Comparison of ENCODE assay signal across 9 mouse cellular contexts in the genomic region with DNA sequence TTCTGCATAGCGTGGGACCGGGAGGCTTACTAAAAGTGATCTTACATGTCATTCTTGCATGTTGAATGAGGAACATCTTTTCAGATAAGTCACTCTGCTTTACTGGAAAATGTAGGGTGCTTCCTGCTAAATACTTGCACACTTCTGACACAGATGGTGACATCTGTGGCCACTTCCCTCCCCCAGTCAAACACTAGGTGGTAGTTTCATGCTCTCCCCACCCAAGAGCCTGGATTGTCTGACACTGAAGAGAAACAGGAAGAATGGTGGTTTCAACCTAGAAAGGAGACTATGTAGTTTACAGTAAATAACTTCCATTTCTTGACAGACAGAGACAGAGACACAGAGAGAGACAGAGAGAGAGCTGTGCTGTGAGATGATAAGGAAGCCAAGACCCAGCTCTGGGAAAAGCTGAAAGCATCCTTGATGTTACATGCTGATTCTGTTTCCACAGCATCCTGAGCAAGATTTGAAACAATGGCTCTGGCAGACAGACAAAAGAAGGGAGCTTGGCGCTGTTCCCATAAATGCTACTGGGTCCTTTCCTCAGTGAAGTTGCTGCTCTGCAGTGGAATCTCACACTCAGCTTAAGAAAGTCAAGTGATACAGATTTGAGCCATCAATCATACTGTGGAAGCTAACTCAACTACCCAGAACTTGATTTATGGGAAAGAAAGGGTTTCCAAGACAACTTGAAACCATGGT.
DNase-seq lines count a peak whose midpoint lies in the region; ATAC-seq and TF ChIP-seq lines count a peak whose summit lies in the region.
"Had no signal": no experiment of that assay in that cellular context is flagged by ENCODE, and none has a peak within 500 bp of the region (broad histone marks: within the 10 kb centered on the region; RNA-seq: fewer than 3 reads in every experiment).

No protein-coding gene starts in this region.

- no peak for DNase-seq in liver, embryonic 11.5 days (ENCODE audit: low spot score)
- no peak for DNase-seq in liver
- DNase-seq in brain, adult 2 months (ENCODE audit: low read depth, low spot score) = peak; percentile 26
- DNase-seq in thymus, adult 2 months = peak; percentile 38
- DNase-seq in layer of hippocampus, adult 9-11 months = no peak
- DNase-seq in forebrain, embryonic 10.5 days (ENCODE audit: extremely low spot score, low spot score) = no peak

- no peak overlapping the region for H3K27ac ChIP-seq in liver, embryonic 11.5 days (ENCODE audit: low read depth, low read length)
- peak overlapping the region; percentile 98 for H3K27ac ChIP-seq in liver, embryonic 12.5 days
- peak overlapping the region; percentile 32; the same call in 1 of the 2 replicates for H3K27ac ChIP-seq in thymus, adult 2 months (ENCODE audit: control insufficient read depth, insufficient read depth, low read length)
- H3K27ac ChIP-seq in forebrain, embryonic 10.5 days = no peak overlapping the region
- H3K27ac ChIP-seq: midbrain, embryonic 12.5 days; stomach, postnatal 0 days had no signal

- H3K9me3 ChIP-seq in liver, embryonic 11.5 days (ENCODE audit: control insufficient read depth, low read length) = no peaks in the 10 kb centered on the region
- no peaks in the 10 kb centered on the region for H3K9me3 ChIP-seq in liver, embryonic 12.5 days (replicated peaks)
- no peaks in the 10 kb centered on the region for H3K9me3 ChIP-seq in forebrain, embryonic 10.5 days
- H3K9me3 ChIP-seq: midbrain, embryonic 12.5 days had no signal

- no peaks in the 10 kb centered on the region for H3K27me3 ChIP-seq in liver, embryonic 11.5 days (replicated peaks; ENCODE audit: control insufficient read depth, insufficient read depth, low read length)
- no peaks in the 10 kb centered on the region for H3K27me3 ChIP-seq in liver, embryonic 12.5 days (replicated peaks)
- no peaks in the 10 kb centered on the region for H3K27me3 ChIP-seq in thymus, adult 2 months (ENCODE audit: control insufficient read depth, insufficient read depth, low read length)
- no peaks in the 10 kb centered on the region for H3K27me3 ChIP-seq in forebrain, embryonic 10.5 days (ENCODE audit: poor library complexity, severe bottlenecking)
- H3K27me3 ChIP-seq: midbrain, embryonic 12.5 days had no signal

- H3K4me3 ChIP-seq in liver, embryonic 11.5 days (ENCODE audit: low read depth, low read length) = no peak overlapping the region
- H3K4me3 ChIP-seq in liver, embryonic 12.5 days = no peak overlapping the region
- no peak overlapping the region for H3K4me3 ChIP-seq in thymus, adult 2 months (ENCODE audit: control insufficient read depth, insufficient read depth, low read length)
- H3K4me3 ChIP-seq in forebrain, embryonic 10.5 days = no peak overlapping the region
- H3K4me3 ChIP-seq: midbrain, embryonic 12.5 days had no signal

- peak; percentile 30; the same call in 1 of the 2 replicates for ATAC-seq in liver, embryonic 11.5 days (replicated peaks; ENCODE audit: low FRiP score)
- ATAC-seq in liver, embryonic 12.5 days = peak; percentile 56; the same call in 1 of the 2 replicates

- H3K9ac ChIP-seq in liver, embryonic 11.5 days (ENCODE audit: low read depth, low read length) = no peak overlapping the region
- H3K9ac ChIP-seq in liver, embryonic 12.5 days = no peak overlapping the region
- H3K9ac ChIP-seq: midbrain, embryonic 12.5 days had no signal

- no peak for TF ChIP-seq CTCF in thymus, adult 2 months (IDR thresholded peaks at IDR 0.05; ENCODE audit: borderline replicate concordance, control insufficient read depth, extremely low read depth, insufficient read depth, low read length, poor library complexity)

- no peak for TF ChIP-seq POLR2A in thymus, adult 2 months (IDR thresholded peaks at IDR 0.05; ENCODE audit: control insufficient read depth, extremely low read depth, insufficient read depth, low read length, poor library complexity)

- H3K4me1 ChIP-seq in liver, embryonic 11.5 days (replicated peaks; ENCODE audit: control insufficient read depth, insufficient read depth, low read length) = peaks cover 40% of the 10 kb centered on the region
- peaks cover 75% of the 10 kb centered on the region for H3K4me1 ChIP-seq in liver, embryonic 12.5 days
- H3K4me1 ChIP-seq in thymus, adult 2 months (replicated peaks; ENCODE audit: control insufficient read depth, insufficient read depth, low read length) = peaks cover 22% of the 10 kb centered on the region
- H3K4me1 ChIP-seq in forebrain, embryonic 10.5 days = 0 out of 2 replicates have a peak, but pooled peaks cover 3% of the 10 kb centered on the region
- H3K4me1 ChIP-seq: midbrain, embryonic 12.5 days had no signal

- 56% methylated on average over 3 of the region's 3 CpGs for WGBS in liver, embryonic 11.5 days
- 40% methylated on average over 3 of the region's 3 CpGs for WGBS in liver, embryonic 12.5 days (ENCODE audit: insufficient replicate concordance)
- WGBS in thymus, adult 2 months = 54% methylated on average over 3 of the region's 3 CpGs
- WGBS in forebrain, embryonic 10.5 days = 88% methylated on average over 3 of the region's 3 CpGs

- H3K4me2 ChIP-seq in liver, embryonic 11.5 days = no peak overlapping the region
- peak overlapping the region; percentile 21 for H3K4me2 ChIP-seq in liver, embryonic 12.5 days
- H3K4me2 ChIP-seq: midbrain, embryonic 12.5 days had no signal

- no peaks in the 10 kb centered on the region for H3K36me3 ChIP-seq in liver, embryonic 11.5 days (ENCODE audit: control insufficient read depth, insufficient read depth, low read length)
- H3K36me3 ChIP-seq in liver, embryonic 12.5 days = no peaks in the 10 kb centered on the region
- H3K36me3 ChIP-seq in thymus, adult 2 months (ENCODE audit: control insufficient read depth, insufficient read depth, low read length) = no peaks in the 10 kb centered on the region
- no peaks in the 10 kb centered on the region for H3K36me3 ChIP-seq in forebrain, embryonic 10.5 days (replicated peaks)
- H3K36me3 ChIP-seq: midbrain, embryonic 12.5 days had no signal

Comparison
In these comparisons a context has a peak if more than half of its experiments do, and no peak if none do; other contexts are left out.
1. H3K27ac ChIP-seq: peak in liver, embryonic 12.5 days (single experiment) and thymus, adult 2 months (single experiment); none in liver, embryonic 11.5 days (single experiment) and forebrain, embryonic 10.5 days (single experiment).
2. DNase-seq: peak in brain, adult 2 months (single experiment) and thymus, adult 2 months (single experiment); none in liver, embryonic 11.5 days (single experiment), liver (single experiment), layer of hippocampus, adult 9-11 months (single experiment) and forebrain, embryonic 10.5 days (single experiment).